Mouse (Mus musculus): Measurements from ENCODE around the gene Mia.
A peak's percentile ranks its signal among the peaks of the same experiment; 100 is the strongest.

The Mia gene

GRCm38 (mm10) chr7:27185986-27186385 lies 5.0 kb upstream of the Mia start:
- no peak for DNase-seq (ENCODE audit: inconsistent ontology term)

DNA sequence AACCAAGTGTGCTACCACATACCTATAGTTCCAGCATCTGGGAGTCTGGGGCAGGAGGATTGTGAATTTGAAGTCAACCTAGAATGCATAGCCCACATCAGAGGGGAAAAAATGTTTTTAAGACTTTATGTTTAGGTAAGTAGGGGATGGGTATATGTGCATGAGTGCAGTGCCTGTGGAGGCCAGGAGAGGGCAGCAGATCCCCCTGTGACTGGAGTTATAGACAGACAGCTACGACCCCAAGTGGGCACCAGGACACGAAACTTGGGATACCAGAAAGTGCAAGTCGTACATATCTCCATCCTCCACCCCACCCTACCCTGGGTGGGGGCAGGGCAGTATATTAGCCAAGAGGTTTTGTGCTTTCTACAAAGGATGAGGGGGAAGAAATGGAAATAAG lies 4.0 kb upstream of the Mia start:
- DNase-seq (ENCODE audit: inconsistent ontology term) = peak; percentile 25

DNA sequence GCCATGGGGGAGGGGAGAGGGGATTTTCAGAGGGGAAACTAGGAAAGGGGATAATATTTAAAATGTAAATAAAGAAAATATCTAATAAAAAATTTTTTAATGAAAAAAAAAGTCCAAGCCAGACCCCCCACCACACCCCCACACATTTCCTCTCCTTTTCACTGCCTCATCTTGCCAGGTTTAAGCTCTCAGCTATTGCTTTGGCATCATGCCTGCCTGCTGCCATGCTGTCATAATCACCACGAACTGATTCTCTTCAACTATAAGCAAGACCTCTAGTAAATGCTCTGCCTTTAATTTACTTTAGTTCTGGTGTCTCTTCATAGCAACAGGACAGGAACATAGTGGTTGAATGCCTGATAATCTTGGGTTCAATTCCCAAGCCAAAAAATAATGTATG lies 1.5 kb upstream of the Mia start:
- DNase-seq (ENCODE audit: inconsistent ontology term) = no peak

DNA sequence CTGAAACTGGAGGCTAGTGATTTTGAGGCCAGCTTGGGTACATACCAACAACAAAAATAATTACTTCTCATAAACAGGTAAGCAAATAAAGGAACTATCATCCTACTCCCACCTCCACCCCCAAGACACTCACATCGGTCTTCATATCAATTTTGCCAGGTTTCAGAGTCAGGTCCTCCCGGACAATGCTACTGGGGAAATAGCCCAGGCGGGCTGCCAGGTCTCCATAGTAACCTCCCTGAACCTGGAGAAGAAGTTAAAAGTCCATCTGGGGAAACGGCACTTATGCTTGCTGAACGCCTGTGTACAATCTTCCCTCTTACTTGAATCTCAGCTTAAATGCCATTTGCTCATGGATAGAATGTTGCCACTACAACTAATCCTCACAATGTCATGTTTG lies 921 bp downstream of the Mia start:
- no peak for DNase-seq (ENCODE audit: inconsistent ontology term)

DNA sequence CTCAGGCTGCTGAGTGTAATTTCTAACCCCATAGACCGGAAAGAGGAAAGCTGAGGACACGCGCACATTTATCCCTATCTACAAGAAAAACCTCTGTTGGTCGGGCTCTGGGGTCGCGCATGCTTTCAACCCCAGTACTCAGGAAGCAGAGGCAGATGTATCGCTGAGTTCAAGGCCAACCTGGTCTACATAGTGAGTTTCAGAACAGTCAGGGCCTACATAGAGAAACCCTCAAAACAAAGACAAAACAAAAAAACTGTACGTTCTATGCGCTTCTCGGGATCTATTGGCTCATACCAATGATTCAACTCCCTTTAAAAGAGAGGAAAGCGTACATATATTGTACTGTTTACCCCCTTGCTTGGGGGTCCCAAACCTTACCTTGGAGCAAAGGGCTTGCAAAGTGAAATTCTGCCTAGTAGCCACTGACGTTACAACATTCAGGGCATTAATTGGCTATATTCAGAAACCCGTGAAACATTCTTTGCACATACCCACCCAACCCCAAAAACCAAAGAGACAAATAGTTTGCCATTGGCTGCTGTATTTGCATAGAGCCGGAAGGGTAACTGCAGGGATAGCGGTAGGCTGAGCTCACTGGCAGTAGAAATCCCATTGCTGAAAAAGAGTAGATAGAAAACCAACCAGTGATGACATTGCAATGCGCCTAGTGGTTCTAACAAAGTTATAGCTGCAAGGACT lies 1.6 kb downstream of the Mia start:
- peak; percentile 16 for DNase-seq (ENCODE audit: inconsistent ontology term)

- peak; percentile 99 for DNase-seq (ENCODE audit: inconsistent ontology term)
These were observed 2.4 kb downstream of the Mia start, which contains the start of gene Rab4b for GRCm38 (mm10) chr7:27178324-27179216. Rab4b (minus strand) TSS chr7:27178896.

- DNase-seq (ENCODE audit: inconsistent ontology term) = no peak
These were observed 3.0 kb downstream of the Mia start for GRCm38 (mm10) chr7:27177942-27178323.

- no peak for DNase-seq (ENCODE audit: inconsistent ontology term)
These were observed 6.1 kb downstream of the Mia start for GRCm38 (mm10) chr7:27174896-27175295.

DNA sequence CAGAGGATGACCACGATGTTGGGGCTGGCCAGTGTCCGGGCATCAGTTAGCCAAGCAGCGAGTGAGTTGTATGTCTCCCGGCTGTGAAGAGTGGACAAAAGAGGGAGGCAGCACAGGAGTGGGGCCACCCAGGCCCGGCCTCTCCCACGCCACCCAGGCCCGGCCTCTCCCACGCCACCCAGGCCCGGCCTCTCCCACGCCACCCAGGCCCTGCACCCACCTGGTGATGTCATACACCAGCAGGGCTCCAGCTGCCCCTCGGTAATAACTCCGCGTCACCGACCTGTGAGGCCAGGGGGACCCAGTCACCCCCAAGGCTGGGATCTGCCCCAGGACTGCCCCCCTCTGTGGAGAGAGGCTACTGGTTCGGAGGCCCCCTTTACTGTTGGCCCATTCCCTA lies 6.5 kb downstream of the Mia start:
- no peak for DNase-seq (ENCODE audit: inconsistent ontology term)

DNA sequence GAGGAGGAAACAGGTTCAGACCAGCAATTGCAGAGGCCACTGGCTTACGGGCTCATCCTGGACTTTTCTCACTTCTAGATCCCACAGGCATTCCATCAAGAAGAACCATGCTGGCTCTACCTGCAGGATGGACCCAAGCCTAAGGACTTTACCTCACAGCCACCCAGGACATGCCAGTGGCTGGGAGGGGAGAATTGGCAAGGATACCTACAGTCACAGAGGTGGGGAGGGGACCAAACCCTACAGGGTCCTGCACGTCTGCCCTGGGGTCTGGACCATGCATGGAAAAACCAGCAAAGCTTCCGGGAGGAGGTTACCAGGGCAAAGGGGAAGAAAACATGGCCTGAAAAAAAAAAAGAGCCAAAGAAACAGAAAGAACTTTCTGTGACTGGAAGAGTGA lies 10.0 kb downstream of the Mia start:
- DNase-seq (ENCODE audit: inconsistent ontology term) = no peak

DNA sequence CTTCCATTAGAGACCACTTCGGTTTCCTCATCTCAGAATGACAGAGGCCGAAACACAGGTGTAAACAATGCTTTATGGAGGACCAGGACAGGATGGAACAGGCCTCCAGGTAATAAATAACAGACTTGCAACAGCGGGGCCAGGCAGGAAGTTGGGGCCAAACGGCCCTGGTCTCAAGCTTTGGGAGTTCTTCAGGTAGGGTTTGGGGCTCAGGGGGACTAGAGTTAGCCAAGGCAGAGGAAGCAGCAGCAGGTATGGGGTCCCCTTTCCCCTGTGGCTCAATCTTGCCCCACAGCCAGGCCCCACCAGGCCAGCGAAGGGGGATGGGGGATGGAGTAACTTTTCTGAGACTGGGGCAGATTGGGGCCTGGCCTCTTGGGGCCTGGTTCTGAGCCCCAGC lies 12.6 kb downstream of the Mia start:
- no peak for DNase-seq (ENCODE audit: inconsistent ontology term)

- no peak for DNase-seq (ENCODE audit: inconsistent ontology term)
These were observed 13.4 kb downstream of the Mia start for GRCm38 (mm10) chr7:27167475-27168094.

- DNase-seq (ENCODE audit: inconsistent ontology term) = peak; percentile 93
These were observed 14.1 kb downstream of the Mia start, which contains the start of gene Egln2 for GRCm38 (mm10) chr7:27166614-27167474. Egln2 (minus strand) TSS chr7:27166802.

DNA sequence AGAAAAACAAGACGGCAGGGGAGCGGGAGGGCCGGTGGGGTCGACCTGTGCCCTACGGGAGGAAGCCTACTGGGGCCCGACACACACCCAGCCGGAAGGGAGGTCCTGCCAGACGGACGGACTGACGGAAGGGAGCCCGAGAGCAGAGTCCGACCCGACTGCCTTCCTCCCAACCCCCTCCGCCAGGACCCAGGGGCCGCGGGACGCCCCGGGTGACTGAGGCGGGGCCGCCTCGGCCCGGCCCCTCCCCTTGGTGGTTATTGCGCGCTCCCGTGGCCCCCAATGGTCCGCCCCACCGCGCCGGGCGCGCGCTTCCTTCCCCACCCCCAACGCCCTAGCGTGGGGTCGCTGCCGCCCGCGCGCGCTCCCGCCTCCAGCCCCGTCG lies 14.7 kb downstream of the Mia start:
- DNase-seq (ENCODE audit: inconsistent ontology term) = peak; percentile 93

DNA sequence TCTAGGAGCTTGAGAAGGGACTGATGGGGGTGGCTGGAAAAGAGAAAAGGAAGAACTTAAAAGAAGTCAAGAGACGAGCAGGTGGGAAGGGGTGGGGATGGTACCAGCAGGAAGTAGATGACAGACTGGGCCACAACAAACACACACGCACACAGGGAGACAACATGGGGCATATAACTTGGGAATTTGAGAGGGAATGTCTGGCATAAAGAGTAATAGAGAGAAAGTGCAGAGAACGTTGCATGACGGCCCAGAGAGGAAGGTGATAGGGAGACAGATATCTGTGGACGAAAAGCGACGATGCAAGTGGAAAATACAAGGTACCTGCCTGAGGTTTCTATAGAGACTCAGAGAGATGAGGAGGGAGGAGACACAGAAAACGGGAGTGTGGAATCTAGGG lies 15.3 kb downstream of the Mia start:
- peak; percentile 18 for DNase-seq (ENCODE audit: inconsistent ontology term)

- DNase-seq (ENCODE audit: inconsistent ontology term) = no peak
These were observed 15.8 kb downstream of the Mia start for GRCm38 (mm10) chr7:27165007-27165655.

DNA sequence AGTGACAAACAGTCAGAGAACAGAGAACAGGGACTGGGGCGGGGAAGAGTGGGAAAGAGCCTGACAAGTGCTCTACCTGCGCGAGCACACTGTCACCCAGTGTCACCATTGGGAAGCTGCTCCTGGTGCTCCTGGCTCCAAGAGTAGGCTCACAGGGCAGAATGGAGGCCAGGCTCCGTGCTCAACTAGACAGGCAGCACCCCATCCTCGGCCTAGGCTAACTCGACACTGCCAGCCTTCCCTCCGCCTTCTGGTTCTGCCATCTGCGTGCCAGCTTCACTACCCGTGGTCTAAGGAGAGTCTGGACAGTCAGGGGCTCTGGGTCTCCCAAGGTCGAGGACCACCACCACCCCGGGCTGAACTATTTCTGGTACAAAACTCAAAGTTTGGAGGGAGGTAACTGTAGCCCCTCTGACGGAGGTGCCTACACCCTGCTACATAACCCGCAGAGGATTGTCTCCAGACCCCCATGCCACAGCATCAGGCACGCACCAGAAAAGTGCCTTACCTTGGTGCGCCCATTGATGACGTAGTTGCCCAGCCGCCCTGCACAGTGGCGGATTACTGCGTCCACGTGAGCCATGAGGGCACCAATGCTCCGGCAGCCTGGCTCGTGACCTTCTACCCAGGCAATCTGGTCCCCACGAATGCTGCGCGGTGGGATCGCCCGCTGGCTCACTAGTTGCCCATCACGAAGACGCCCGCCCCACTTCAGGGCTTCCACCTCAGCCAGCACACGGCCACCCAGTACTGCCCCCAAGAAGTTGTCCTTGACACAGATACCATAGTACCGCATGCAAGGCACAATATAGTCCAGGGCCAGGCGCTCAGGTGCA lies 16.6 kb downstream of the Mia start:
- no peak for DNase-seq (ENCODE audit: inconsistent ontology term)

DNA sequence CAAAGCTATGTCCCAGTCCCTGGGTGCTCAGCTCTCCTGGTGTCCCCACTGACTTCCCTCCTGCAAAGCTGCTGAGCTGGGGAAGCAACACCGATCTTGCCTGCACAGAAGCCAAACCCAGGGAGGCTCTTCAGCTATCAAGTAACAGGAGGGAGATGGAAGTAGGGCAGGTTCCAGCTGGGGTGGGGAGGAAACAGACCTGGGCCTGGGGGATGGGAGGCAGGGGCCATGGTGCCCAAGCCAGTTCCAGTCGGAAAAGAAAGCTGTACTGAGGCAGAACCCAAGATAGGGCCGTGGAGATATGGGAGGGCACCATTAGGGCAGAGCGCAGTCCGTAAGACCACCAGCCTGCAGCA lies 17.5 kb downstream of the Mia start:
- DNase-seq (ENCODE audit: inconsistent ontology term) = no peak

DNA sequence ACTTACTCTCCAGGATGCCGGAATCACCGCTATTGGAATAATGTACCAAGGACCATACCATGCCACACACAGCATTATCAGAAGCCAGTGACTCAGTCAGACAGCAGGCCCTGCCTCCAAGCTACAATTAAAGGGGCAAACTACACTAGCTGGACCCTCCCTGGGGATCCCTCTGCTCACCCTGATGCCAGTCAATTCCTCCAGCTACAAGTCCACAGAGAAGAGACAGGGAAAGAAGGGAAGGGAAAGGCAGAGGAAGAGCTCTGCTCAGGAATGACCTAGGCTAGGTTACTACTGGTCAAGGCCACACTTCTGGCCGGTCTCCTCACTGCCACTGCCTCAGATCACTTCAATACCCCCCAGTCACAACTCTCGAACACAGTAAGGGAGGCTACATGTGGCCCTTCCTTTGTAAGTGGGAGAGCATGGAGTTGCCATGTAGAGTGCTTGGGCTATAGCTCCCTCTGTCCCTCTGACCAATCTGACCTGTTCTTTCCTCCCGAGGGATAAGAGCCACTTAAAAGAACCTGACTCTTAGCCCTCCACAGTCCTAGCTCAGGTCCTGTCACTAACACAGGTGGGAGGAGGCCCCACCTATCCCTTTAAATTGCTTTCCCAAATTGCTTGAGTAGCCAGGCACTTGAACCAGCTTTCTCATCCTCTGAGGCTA lies 18.0 kb downstream of the Mia start:
- no peak for DNase-seq (ENCODE audit: inconsistent ontology term)

GRCm38 (mm10) chr7:27161744-27162143 lies 19.2 kb downstream of the Mia start:
- DNase-seq (ENCODE audit: inconsistent ontology term) = peak; percentile 47
